Mouse (Mus musculus) gastrocnemius, adult 2 months (tissue): ENCODE data around the gene Ift22. TPM values are rescaled to one million over a fixed set of nuclear protein-coding genes. Genes with fewer than 3 reads are reported as not detected.

Source experiments
- DNase-seq: peaks from one replicate; pipeline ENCODE4 v3.0.0; 2022
- H3K27ac ChIP-seq: fragments of 200-600 bp; 2 replicates; pipeline ENCODE4 v1.8.1; 2022; ENCODE audit warnings: mild to moderate bottlenecking
- H3K4me3 ChIP-seq: fragments of 200-600 bp; 2 replicates; pipeline ENCODE4 v1.8.1; 2022; ENCODE audit warnings: mild to moderate bottlenecking, moderate library complexity
- CTCF ChIP-seq: fragments of 200-600 bp; IDR thresholded peaks from 2 replicates; pipeline ENCODE4 v1.8.1; 2022; ENCODE audit warnings: antibody characterized with exemption, mild to moderate bottlenecking, moderate library complexity
- intact Hi-C: fragments of 180-260 bp; cut with DNase I; formaldehyde crosslinking; loops from one replicate; pipeline ENCODE4 v1.15.1; 2025
- long read RNA-seq, 2 experiments: library from polyadenylated mRNA; stranded (forward); transcript quantifications; one replicate each; pipeline ENCODE4 v2.0.0; 2021
- total RNA-seq, 2 experiments: library from RNA; stranded (reverse); gene quantifications; 2 replicates each; pipeline ENCODE4 v1.2.3; 2021

The Ift22 gene
- total RNA-seq: 1 to 10 TPM; 5.4 to 5.8 TPM
- long read RNA-seq, experiment 1, partial matches to known transcripts: 1 of 3 reads
- long read RNA-seq, experiment 1, other reads (novel, unspliced or antisense): 1 of 3 reads
- long read RNA-seq, experiment 2, partial matches to known transcripts: 0 of 1 reads
- long read RNA-seq, experiment 2, other reads (novel, unspliced or antisense): 0 of 1 reads

GRCm38 (mm10) chr5:136907991-136908857 is at the start of gene Ift22:
Ift22 (plus strand) TSS chr5:136908150.
- TF ChIP-seq CTCF: no peak
- H3K4me3 ChIP-seq: peak within 1 kb of the TSS; percentile 90
- H3K27ac ChIP-seq: peak within 1 kb of the TSS; percentile 79
- peak; percentile 95 for DNase-seq
- intact Hi-C loops: no loop called here

- Histone ChIP-seq H3K27ac (no peak overlapping the region), H3K4me3 (no peak overlapping the region)
- no peak for DNase-seq
- no peak for TF ChIP-seq CTCF
- intact Hi-C loops: no loop called here
These were observed 46.6 kb upstream of the Ift22 start for GRCm38 (mm10) chr5:136861191-136861940.

DNA sequence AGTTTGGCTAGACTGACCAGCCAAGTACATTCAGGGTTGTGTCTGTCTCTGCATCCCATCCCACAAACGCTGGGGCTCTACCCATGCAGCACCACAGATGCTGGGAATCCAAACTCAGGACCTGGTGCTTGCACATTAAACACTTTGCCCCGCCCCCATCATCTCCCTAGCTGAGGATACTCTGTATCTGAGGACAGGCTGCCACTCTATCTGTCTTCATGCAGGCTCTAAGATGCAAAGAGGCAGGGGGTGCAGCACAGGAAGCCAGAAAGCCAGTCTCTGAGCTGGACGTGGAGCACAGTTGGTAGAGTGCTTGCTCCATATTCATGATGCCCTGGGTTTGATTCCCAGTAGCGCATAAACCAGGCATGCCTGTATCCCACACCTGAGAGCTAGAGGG is 45.1 kb upstream of the Ift22 start:
- intact Hi-C loops: no loop called here
- H3K4me3 ChIP-seq: no peak overlapping the region
- TF ChIP-seq CTCF: no peak
- H3K27ac ChIP-seq: no peak overlapping the region
- DNase-seq: no peak

DNA sequence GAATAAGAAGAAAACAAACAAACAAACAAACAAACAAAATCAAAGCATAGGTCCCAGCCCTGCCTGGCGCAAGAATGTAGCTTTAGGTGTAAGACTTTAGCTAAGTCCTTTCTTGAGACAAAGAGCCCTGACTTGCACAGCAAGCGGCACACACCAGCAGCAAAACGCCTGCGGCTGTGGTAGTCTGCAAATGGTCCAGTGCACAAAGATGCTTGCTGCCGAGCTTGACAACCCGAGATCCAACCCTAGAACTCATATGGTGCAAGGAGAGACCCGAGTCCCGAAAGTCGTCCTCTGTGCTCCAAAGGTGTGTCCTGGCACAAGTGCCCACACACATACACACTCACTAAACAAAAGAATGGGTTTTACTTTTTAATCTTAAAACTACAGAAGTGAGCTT is 44.7 kb upstream of the Ift22 start:
- TF ChIP-seq CTCF: no peak
- intact Hi-C loops: no loop called here
- peak overlapping the region; percentile 46; the same call in 1 of the 2 replicates for H3K27ac ChIP-seq
- no peak overlapping the region for H3K4me3 ChIP-seq
- DNase-seq: no peak

- peak overlapping the region; percentile 46 for H3K27ac ChIP-seq
- DNase-seq: peak; percentile 64
- no peak for TF ChIP-seq CTCF
- intact Hi-C loops: no loop called here
- peak overlapping the region; percentile 46 for H3K4me3 ChIP-seq
These were observed 43.8 kb upstream of the Ift22 start for GRCm38 (mm10) chr5:136863961-136864674.

DNA sequence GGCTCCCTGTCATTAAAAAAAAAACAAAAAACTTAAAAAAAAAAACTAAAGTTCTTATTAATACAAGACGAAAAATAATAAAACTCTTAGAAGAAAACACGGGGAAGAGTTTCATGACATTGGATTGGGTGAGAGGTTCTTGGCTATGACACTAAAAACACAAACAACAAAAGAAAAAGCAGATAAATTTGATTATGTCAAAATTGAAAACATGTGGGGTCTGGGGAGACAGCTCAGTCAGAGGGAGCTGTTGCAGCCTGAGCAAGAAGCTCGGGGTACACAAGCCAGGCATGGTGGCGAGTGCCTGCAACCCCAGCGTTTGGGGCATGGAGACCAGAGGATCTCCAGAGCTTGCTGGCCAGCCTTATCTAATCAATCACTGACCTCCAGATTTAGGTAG is 40.2 kb upstream of the Ift22 start:
- no peak for TF ChIP-seq CTCF
- Histone ChIP-seq H3K27ac (no peak overlapping the region), H3K4me3 (no peak overlapping the region)
- DNase-seq: no peak
- intact Hi-C loops: no loop called here

DNA sequence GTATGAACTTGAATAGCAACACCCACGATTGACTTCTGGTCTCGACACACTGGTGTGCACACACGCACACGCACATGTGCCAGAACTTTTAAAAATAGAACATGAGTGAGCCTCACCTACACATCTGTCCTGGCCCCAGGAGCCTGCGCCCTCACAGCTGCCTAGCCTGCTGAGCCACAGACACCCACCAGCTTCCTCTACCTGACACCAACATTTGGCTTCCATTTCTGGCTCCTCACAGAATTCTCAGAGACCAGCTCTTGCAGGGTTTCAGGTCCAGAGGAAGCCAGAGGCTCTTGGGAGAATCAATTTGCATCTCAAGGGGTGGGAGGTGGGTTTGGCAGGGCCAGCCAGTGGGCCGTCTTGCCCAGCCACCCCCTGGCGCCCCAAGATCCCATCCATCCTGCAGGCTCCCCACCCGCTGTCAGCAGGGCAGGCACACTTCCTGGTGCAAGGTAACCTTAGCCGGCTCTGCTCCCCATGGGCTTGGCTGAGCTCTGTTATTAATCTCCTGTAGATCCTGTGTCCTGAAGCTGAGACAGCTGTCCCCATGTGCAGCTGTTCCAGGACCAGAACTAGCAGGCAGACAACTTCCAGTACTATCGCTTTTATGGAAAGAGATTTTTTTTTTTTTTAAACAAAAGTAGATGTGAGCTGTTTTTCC is 38.4 kb upstream of the Ift22 start:
- no peak for TF ChIP-seq CTCF
- intact Hi-C loops: no loop called here
- peak overlapping the region; percentile 81 for H3K27ac ChIP-seq
- DNase-seq: peak; percentile 80
- peak overlapping the region; percentile 53 for H3K4me3 ChIP-seq

- DNase-seq: peak; percentile 50
- intact Hi-C loops: no loop called here
- TF ChIP-seq CTCF: no peak
- Histone ChIP-seq H3K4me3 (no peak overlapping the region), H3K27ac (peak overlapping the region; percentile 48; the same call in 1 of the 2 replicates)
These were observed 35.5 kb upstream of the Ift22 start for GRCm38 (mm10) chr5:136872417-136872816.

GRCm38 (mm10) chr5:136874271-136874670 is 33.7 kb upstream of the Ift22 start:
- intact Hi-C loops: no loop called here

DNA sequence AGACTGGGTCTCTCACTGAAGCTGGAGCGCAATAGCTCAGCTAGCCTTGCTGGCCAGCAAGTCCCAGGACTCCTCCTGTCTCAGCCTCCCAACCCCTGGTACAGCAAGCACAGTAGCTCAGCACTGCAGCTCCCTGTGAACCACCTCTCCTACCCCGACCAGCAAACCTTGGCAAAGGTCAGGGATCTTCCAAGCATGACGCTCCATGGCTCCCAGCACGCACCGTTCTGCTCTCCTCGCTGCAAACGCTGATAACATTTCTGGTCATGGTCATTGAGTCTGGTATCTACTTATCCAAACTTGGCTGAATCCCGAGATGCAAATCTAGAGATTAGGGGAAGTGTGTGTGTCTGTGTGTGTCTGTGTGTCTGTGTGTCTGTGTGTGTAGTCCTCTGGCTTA is 27.8 kb upstream of the Ift22 start:
- no peak overlapping the region for H3K4me3 ChIP-seq
- intact Hi-C loops: no loop called here
- DNase-seq: no peak
- no peak for TF ChIP-seq CTCF
- no peak overlapping the region for H3K27ac ChIP-seq

More at GRCm38 (mm10) chr5:136874271-136874670, 33.7 kb upstream of the Ift22 start:
- no peak for TF ChIP-seq CTCF
- H3K4me3 ChIP-seq: no peak overlapping the region
- H3K27ac ChIP-seq: no peak overlapping the region
- DNase-seq: no peak

DNA sequence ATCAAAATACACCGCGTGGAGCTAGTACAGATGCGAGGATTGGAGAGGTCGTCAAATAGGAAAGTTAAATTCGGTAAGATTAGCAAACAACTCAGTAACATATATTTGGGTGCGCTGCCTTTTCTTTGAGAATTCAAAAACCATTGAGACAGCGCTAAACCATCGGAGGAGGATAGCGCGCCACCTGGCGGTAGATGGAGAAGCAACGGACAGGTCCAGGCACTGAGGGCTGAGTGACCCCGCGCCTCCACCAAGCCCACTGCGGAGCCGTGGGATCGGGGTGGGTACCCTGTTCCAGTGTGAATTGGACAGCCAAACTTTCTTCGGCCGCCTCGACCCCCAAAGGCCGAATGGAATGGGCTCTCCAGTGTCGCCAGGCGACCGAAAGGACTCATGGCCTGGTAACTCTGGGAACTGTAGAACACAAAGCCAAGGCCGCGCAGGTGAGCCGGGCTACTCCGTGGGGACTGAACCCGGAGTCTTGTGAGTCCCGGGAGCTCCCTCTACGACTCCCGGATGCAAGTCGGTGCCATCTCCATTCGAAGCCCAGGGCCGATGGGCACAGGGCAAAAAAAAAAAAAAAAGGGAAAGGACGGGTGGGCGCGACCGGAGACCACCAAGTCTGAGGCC is 26.5 kb upstream of the Ift22 start:
- DNase-seq: peak; percentile 86
- peak overlapping the region; percentile 80 for H3K4me3 ChIP-seq
- intact Hi-C loops: loop anchor here (1.0 kb wide), 2 partner anchors 41 to 90 kb away; no protein-coding TSS in a partner anchor
- peak; percentile 98; the same call in 1 of the 2 replicates for TF ChIP-seq CTCF
- peak overlapping the region; percentile 38; the same call in 1 of the 2 replicates for H3K27ac ChIP-seq
